Mouse (Mus musculus) myocyte (in vitro differentiated cells): ENCODE measurements around the gene Pou2af1.

ENCODE experiments used
- CEBPB ChIP-seq: IDR thresholded peaks from 2 replicates; pipeline ENCODE4 v1.6.1; 2011; ENCODE audit warnings: mild to moderate bottlenecking, moderate library complexity; ENCODE audit not compliant: poor library complexity, insufficient read depth, severe bottlenecking
- E2F4 ChIP-seq: IDR thresholded peaks from one replicate; pipeline ENCODE4 v1.6.1; 2011; ENCODE audit warnings: mild to moderate bottlenecking, control low read depth, moderate library complexity; ENCODE audit not compliant: insufficient read depth
- MAX ChIP-seq: IDR thresholded peaks from one replicate; pipeline ENCODE4 v1.6.1; 2011; ENCODE audit warnings: low read depth, mild to moderate bottlenecking, control low read depth
- MYOD1 ChIP-seq, 3 experiments: IDR thresholded peaks; one replicate each; pipeline ENCODE4 v1.6.1; 2011; ENCODE audit warnings: control low read depth in 2 of 3, low read depth in 2 of 3, mild to moderate bottlenecking in 2 of 3, moderate library complexity in 1 of 3; ENCODE audit not compliant: insufficient read length in 2 of 3, control insufficient read depth in 1 of 3
- MYOG ChIP-seq, 3 experiments: IDR thresholded peaks; one replicate each; pipeline ENCODE4 v1.6.1; 2011; ENCODE audit warnings: control low read depth in 2 of 3, low read depth in 2 of 3, mild to moderate bottlenecking in 2 of 3; ENCODE audit not compliant: insufficient read length in 2 of 3, control insufficient read depth in 1 of 3, insufficient read depth in 1 of 3
- POLR2A ChIP-seq: IDR thresholded peaks from one replicate; pipeline ENCODE4 v1.6.1; 2011; ENCODE audit warnings: low read depth, mild to moderate bottlenecking, control low read depth, moderate library complexity; ENCODE audit not compliant: insufficient read length
- POLR2AphosphoS2 ChIP-seq: IDR thresholded peaks from one replicate; pipeline ENCODE4 v1.6.1; 2011; ENCODE audit warnings: low read depth, control low read depth; ENCODE audit not compliant: insufficient read length
- SRF ChIP-seq: IDR thresholded peaks from one replicate; pipeline ENCODE4 v1.6.1; 2011; ENCODE audit warnings: low read depth; ENCODE audit not compliant: control insufficient read depth, insufficient read length
- TCF12 ChIP-seq: IDR thresholded peaks from one replicate; pipeline ENCODE4 v1.6.1; 2011; ENCODE audit warnings: mild to moderate bottlenecking, control low read depth; ENCODE audit not compliant: poor library complexity, insufficient read depth, severe bottlenecking
- TCF3 ChIP-seq: IDR thresholded peaks from one replicate; pipeline ENCODE4 v1.6.1; 2011; ENCODE audit warnings: low read depth, control low read depth; ENCODE audit not compliant: insufficient read length
- USF1 ChIP-seq: IDR thresholded peaks from one replicate; pipeline ENCODE4 v1.6.1; 2011; ENCODE audit warnings: low read depth, mild to moderate bottlenecking, control low read depth, moderate library complexity

DNA sequence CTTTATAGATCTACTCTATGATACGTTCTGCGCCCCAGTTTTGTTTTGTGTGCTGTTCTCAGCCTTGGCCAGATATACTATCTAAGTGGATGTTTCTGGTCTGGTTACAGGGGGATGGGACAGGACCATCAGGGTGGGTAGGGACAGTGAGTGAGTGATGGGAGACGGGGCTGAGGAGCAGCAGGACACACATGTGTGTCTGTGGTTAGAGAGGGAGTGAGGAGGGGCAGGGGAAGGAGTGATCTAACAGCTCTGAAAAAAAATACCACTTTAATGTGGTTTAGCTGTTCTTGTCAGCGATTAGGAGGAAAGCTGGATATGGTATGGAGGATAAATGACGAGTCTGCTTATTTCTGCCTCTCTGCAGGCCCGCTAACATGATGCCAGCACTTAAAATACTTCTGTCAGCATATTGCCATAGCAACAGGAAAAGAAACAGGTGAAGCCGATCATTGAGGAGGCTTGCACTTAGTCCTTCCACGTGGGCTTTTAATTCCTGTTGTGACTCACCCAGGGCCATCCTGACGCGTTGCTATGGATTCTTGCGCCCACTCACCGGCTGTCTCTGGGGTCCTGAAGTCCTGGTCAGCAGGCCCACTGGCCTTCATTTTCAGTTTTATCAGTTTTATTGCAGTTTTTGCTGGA lies 25.4 kb downstream of the Pou2af1 start:
- no peak for TF ChIP-seq POLR2A
- no peak for TF ChIP-seq E2F4
- peak in 2 of 3 experiments; percentile 11 to 63 for TF ChIP-seq MYOG (IDR thresholded peaks at IDR 0.05; ENCODE audit: control insufficient read depth in 1 of 3, insufficient read depth in 1 of 3, insufficient read length in 2 of 3, low read depth in 2 of 3)
- TF ChIP-seq MYOD1 (IDR thresholded peaks at IDR 0.05; ENCODE audit: control insufficient read depth in 1 of 3, insufficient read length in 2 of 3, low read depth in 2 of 3): peak in 2 of 3 experiments; percentile 61 to 80
- TF ChIP-seq POLR2AphosphoS2: no peak
- no peak for TF ChIP-seq CEBPB
- TF ChIP-seq USF1: peak; percentile 20
- no peak for TF ChIP-seq MAX
- TF ChIP-seq TCF12: no peak
- TF ChIP-seq SRF: no peak
- no peak for TF ChIP-seq TCF3
